9 mouse cellular contexts compared by ENCODE assay signal in genomic region chr5:137682526-137682925, GRCm38 (mm10). TPM values are rescaled to one million over a fixed set of nuclear protein-coding genes. Genes with fewer than 3 reads are reported as not detected.
DNase-seq lines count a peak whose midpoint lies in the region; ATAC-seq and TF ChIP-seq lines count a peak whose summit lies in the region.
"Had no signal": no experiment of that assay in that cellular context is flagged by ENCODE, and none has a peak within 500 bp of the region (broad histone marks: within the 10 kb centered on the region; RNA-seq: fewer than 3 reads in every experiment).

No protein-coding gene starts in this region.

- peaks cover 2% of the 10 kb centered on the region; the same call in 1 of the 2 replicates for H3K79me2 ChIP-seq in heart, adult 2 months (replicated peaks; ENCODE audit: control insufficient read depth, insufficient read depth, low read length)
- peaks cover 26% of the 10 kb centered on the region for H3K79me2 ChIP-seq in myocyte (ENCODE audit: control insufficient read depth, insufficient read depth)

- H3K4me2 ChIP-seq in intestine, embryonic 15.5 days (replicated peaks): peak overlapping the region; percentile 88; the same call in 1 of the 2 replicates
- no peak overlapping the region for H3K4me2 ChIP-seq in myocyte (ENCODE audit: low read depth)

- H3K36me3 ChIP-seq in heart, embryonic 10.5 days: peaks cover 13% of the 10 kb centered on the region; the same call in 1 of the 2 replicates
- H3K36me3 ChIP-seq in heart, adult 2 months (ENCODE audit: control insufficient read depth, insufficient read depth, low read length): no peaks in the 10 kb centered on the region; the same call in 1 of the 2 replicates
- H3K36me3 ChIP-seq in megakaryocyte, embryonic 14.5 days (replicated peaks; ENCODE audit: low read length): peaks cover 46% of the 10 kb centered on the region
- no peaks in the 10 kb centered on the region for H3K36me3 ChIP-seq in intestine, embryonic 15.5 days
- H3K36me3 ChIP-seq in myocyte (ENCODE audit: control insufficient read depth, insufficient read depth): no peaks in the 10 kb centered on the region
- H3K36me3 ChIP-seq: embryonic facial prominence, embryonic 15.5 days had no signal

- DNase-seq in heart, embryonic 10.5 days (ENCODE audit: low spot score): no peak
- no peak for DNase-seq in heart, adult 2 months
- DNase-seq in urinary bladder, postnatal 25 days (ENCODE audit: low spot score): no peak
- DNase-seq in gastrocnemius, adult 2 months: no peak

- H3K27me3 ChIP-seq in heart, embryonic 10.5 days (ENCODE audit: insufficient read depth, poor library complexity, severe bottlenecking): 0 out of 2 replicates have a peak, but pooled peaks cover 6% of the 10 kb centered on the region
- H3K27me3 ChIP-seq in heart, adult 2 months (ENCODE audit: control insufficient read depth, insufficient read depth, low read length): no peaks in the 10 kb centered on the region
- H3K27me3 ChIP-seq in megakaryocyte, embryonic 14.5 days (replicated peaks): no peaks in the 10 kb centered on the region
- H3K27me3 ChIP-seq in intestine, embryonic 15.5 days (replicated peaks): no peaks in the 10 kb centered on the region
- no peaks in the 10 kb centered on the region for H3K27me3 ChIP-seq in myocyte (ENCODE audit: control insufficient read depth, insufficient read depth, insufficient read length)
- H3K27me3 ChIP-seq: embryonic facial prominence, embryonic 15.5 days had no signal

- no peak overlapping the region for H3K27ac ChIP-seq in heart, embryonic 10.5 days
- no peak overlapping the region for H3K27ac ChIP-seq in heart, adult 2 months
- no peak overlapping the region for H3K27ac ChIP-seq in intestine, embryonic 15.5 days
- H3K27ac ChIP-seq in gastrocnemius, adult 2 months: no peak overlapping the region
- H3K27ac ChIP-seq: embryonic facial prominence, embryonic 15.5 days had no signal

- ATAC-seq in megakaryocyte, adult 5-6 weeks (ENCODE audit: poor library complexity, severe bottlenecking): no peak
- ATAC-seq in intestine, embryonic 15.5 days: no peak

- peaks cover 35% of the 10 kb centered on the region for H3K4me1 ChIP-seq in heart, embryonic 10.5 days
- peaks cover 3% of the 10 kb centered on the region for H3K4me1 ChIP-seq in heart, adult 2 months (ENCODE audit: control insufficient read depth, insufficient read depth, low read length)
- H3K4me1 ChIP-seq in megakaryocyte, embryonic 14.5 days: peaks cover 80% of the 10 kb centered on the region
- H3K4me1 ChIP-seq in intestine, embryonic 15.5 days (replicated peaks): 0 out of 2 replicates have a peak, but pooled peaks cover 2% of the 10 kb centered on the region

- H3K9me3 ChIP-seq in heart, embryonic 10.5 days: no peaks in the 10 kb centered on the region
- H3K9me3 ChIP-seq in megakaryocyte, embryonic 14.5 days: no peaks in the 10 kb centered on the region
- H3K9me3 ChIP-seq in intestine, embryonic 15.5 days: no peaks in the 10 kb centered on the region
- H3K9me3 ChIP-seq: embryonic facial prominence, embryonic 15.5 days had no signal

- TF ChIP-seq POLR2A in heart, adult 2 months (IDR thresholded peaks at IDR 0.05; ENCODE audit: insufficient read depth, low read depth, low read length): no peak
- no peak for TF ChIP-seq POLR2A in myocyte (IDR thresholded peaks at IDR 0.05; ENCODE audit: insufficient read length, low read depth)

- no peak for TF ChIP-seq CTCF in heart, adult 2 months (IDR thresholded peaks at IDR 0.05)
- no peak for TF ChIP-seq CTCF in gastrocnemius, adult 2 months (IDR thresholded peaks at IDR 0.05)

- TF ChIP-seq EP300 in heart, adult 2 months (IDR thresholded peaks at IDR 0.05; ENCODE audit: insufficient read depth, low read depth, low read length): no peak

- WGBS in heart, embryonic 10.5 days: 87% methylated on average over 6 of the region's 6 CpGs
- WGBS in heart, adult 2 months: 95% methylated on average over 6 of the region's 6 CpGs
- 86% methylated on average over 6 of the region's 6 CpGs for WGBS in intestine, embryonic 15.5 days

- H3ac ChIP-seq in myocyte (ENCODE audit: control insufficient read depth, insufficient read length): no peak overlapping the region

- peak overlapping the region; percentile 88; the same call in 1 of the 2 replicates for H3K4me3 ChIP-seq in heart, embryonic 10.5 days
- H3K4me3 ChIP-seq in heart, adult 2 months: no peak overlapping the region
- H3K4me3 ChIP-seq in megakaryocyte, embryonic 14.5 days (replicated peaks): peak overlapping the region; percentile 54
- H3K4me3 ChIP-seq in intestine, embryonic 15.5 days (replicated peaks): no peak overlapping the region
- H3K4me3 ChIP-seq in myocyte: peak overlapping the region; percentile 57
- H3K4me3 ChIP-seq in gastrocnemius, adult 2 months: no peak overlapping the region

- no peak overlapping the region for H3K9ac ChIP-seq in heart, adult 2 months (ENCODE audit: low read depth, low read length)
- no peak overlapping the region for H3K9ac ChIP-seq in intestine, embryonic 15.5 days
- H3K9ac ChIP-seq: embryonic facial prominence, embryonic 15.5 days had no signal

- intact Hi-C loops in heart, adult 2 months (cut with DNase I): no loop called here
- intact Hi-C loops in gastrocnemius, adult 2 months (cut with DNase I): no loop called here

TF ChIP-seq in myocyte, 11 proteins besides CTCF, POLR2A, EP300 and RAD21 (continues in another document):
- no peak for TF ChIP-seq USF1 (IDR thresholded peaks at IDR 0.05; ENCODE audit: low read depth)
- TF ChIP-seq TCF3 (IDR thresholded peaks at IDR 0.05; ENCODE audit: insufficient read length, low read depth): no peak
- TF ChIP-seq CEBPB (IDR thresholded peaks at IDR 0.05; ENCODE audit: insufficient read depth, poor library complexity, severe bottlenecking): no peak
- no peak for TF ChIP-seq REST (IDR thresholded peaks at IDR 0.05; ENCODE audit: insufficient read depth, insufficient read length)
- TF ChIP-seq MAX (IDR thresholded peaks at IDR 0.05; ENCODE audit: low read depth): no peak
- TF ChIP-seq POLR2AphosphoS2 (IDR thresholded peaks at IDR 0.05; ENCODE audit: insufficient read length, low read depth): no peak
- TF ChIP-seq TCF12 (IDR thresholded peaks at IDR 0.05; ENCODE audit: insufficient read depth, poor library complexity, severe bottlenecking): no peak
- TF ChIP-seq MYOG (IDR thresholded peaks at IDR 0.05; ENCODE audit: control insufficient read depth in 1 of 3, insufficient read depth in 1 of 3, insufficient read length in 2 of 3, low read depth in 2 of 3): no peak

RNA-seq across cellular contexts. Expression of gene Agfg2, which starts 2.0 kb away (rescaled TPM):
- polyA plus RNA-seq in heart, embryonic 10.5 days (2016; fragmentation: Nextera tagmentation; extraction: Ambion mirVana): 31.9 and 34.0 TPM in 2 replicates
- 10 to 100 TPM; 15.6 to 19.1 TPM for total RNA-seq in heart, adult 2 months (2021)
- polyA plus RNA-seq in heart, adult 2 months (2012; rRNA removed): 11.9 and 12.5 TPM in 2 replicates
- polyA plus RNA-seq in megakaryocyte, embryonic 14.5 days (2012; ENCODE audit: insufficient read depth, low replicate concordance): 58.4 and 131 TPM in 2 replicates
- 19.3 and 19.9 TPM in 2 replicates for total RNA-seq in megakaryocyte, adult 5-6 weeks (2015)
- total RNA-seq in megakaryocyte, adult 5-6 weeks (2017): 16.6 and 18.3 TPM in 2 replicates
- polyA plus RNA-seq in intestine, embryonic 15.5 days (2015; fragmentation: Nextera tagmentation; extraction: Ambion mirVana): 19.5 and 20.8 TPM in 2 replicates
- 8.7 TPM for polyA plus RNA-seq in myocyte (2012; fragmentation: generic; extraction: Trizol)
- total RNA-seq in gastrocnemius, adult 2 months (2021): 10 to 100 TPM in 1 of 2 experiments, 1 to 10 TPM in 1; 3.3 to 10.3 TPM

RNA-seq across cellular contexts. Expression of gene Irs3, which starts 37.0 kb away (rescaled TPM):
- polyA plus RNA-seq in heart, embryonic 10.5 days (2016; fragmentation: Nextera tagmentation; extraction: Ambion mirVana): 0.60 and 0.74 TPM in 2 replicates
- total RNA-seq in heart, adult 2 months (2021): under 1 TPM; 0.34 to 0.73 TPM
- 0.91 and 2.2 TPM in 2 replicates for polyA plus RNA-seq in heart, adult 2 months (2012; rRNA removed)
- 0.95 TPM in 1 of 2 replicates, not detected in the other for polyA plus RNA-seq in megakaryocyte, embryonic 14.5 days (2012; ENCODE audit: insufficient read depth, low replicate concordance)
- total RNA-seq in megakaryocyte, adult 5-6 weeks (2015): not detected in 2 replicates
- total RNA-seq in megakaryocyte, adult 5-6 weeks (2017): not detected in 2 replicates
- 0.13 and 0.18 TPM in 2 replicates for polyA plus RNA-seq in intestine, embryonic 15.5 days (2015; fragmentation: Nextera tagmentation; extraction: Ambion mirVana)
- 0.04 TPM for polyA plus RNA-seq in myocyte (2012; fragmentation: generic; extraction: Trizol)
- under 1 TPM; 0.26 to 0.78 TPM for total RNA-seq in gastrocnemius, adult 2 months (2021)

RNA-seq across cellular contexts. Expression of gene Sap25, which starts 41.4 kb away (rescaled TPM):
- polyA plus RNA-seq in heart, embryonic 10.5 days (2016; fragmentation: Nextera tagmentation; extraction: Ambion mirVana): 4.8 and 6.4 TPM in 2 replicates
- total RNA-seq in heart, adult 2 months (2021): 1 to 10 TPM; 1.5 to 2.0 TPM
- polyA plus RNA-seq in heart, adult 2 months (2012; rRNA removed): 25.2 and 34.9 TPM in 2 replicates
- 62.2 and 72.5 TPM in 2 replicates for polyA plus RNA-seq in megakaryocyte, embryonic 14.5 days (2012; ENCODE audit: insufficient read depth, low replicate concordance)
- 59.9 and 97.5 TPM in 2 replicates for total RNA-seq in megakaryocyte, adult 5-6 weeks (2015)
- 27.8 and 35.6 TPM in 2 replicates for total RNA-seq in megakaryocyte, adult 5-6 weeks (2017)
- polyA plus RNA-seq in intestine, embryonic 15.5 days (2015; fragmentation: Nextera tagmentation; extraction: Ambion mirVana): 5.5 and 8.9 TPM in 2 replicates
- 4.6 TPM for polyA plus RNA-seq in myocyte (2012; fragmentation: generic; extraction: Trizol)
- total RNA-seq in gastrocnemius, adult 2 months (2021): 1 to 10 TPM; 1.6 to 4.2 TPM

RNA-seq across cellular contexts. Expression of gene Gm20605, which starts 53.6 kb away (rescaled TPM):
- polyA plus RNA-seq in heart, embryonic 10.5 days (2016; fragmentation: Nextera tagmentation; extraction: Ambion mirVana): 7.7 and 9.8 TPM in 2 replicates
- 1 to 10 TPM; 2.8 to 4.3 TPM for total RNA-seq in heart, adult 2 months (2021)
- polyA plus RNA-seq in heart, adult 2 months (2012; rRNA removed): 7.3 and 9.5 TPM in 2 replicates
- 5.6 and 30.5 TPM in 2 replicates for polyA plus RNA-seq in megakaryocyte, embryonic 14.5 days (2012; ENCODE audit: insufficient read depth, low replicate concordance)
- 8.1 and 10.2 TPM in 2 replicates for total RNA-seq in megakaryocyte, adult 5-6 weeks (2015)
- total RNA-seq in megakaryocyte, adult 5-6 weeks (2017): 5.7 and 18.8 TPM in 2 replicates
- 7.4 and 8.0 TPM in 2 replicates for polyA plus RNA-seq in intestine, embryonic 15.5 days (2015; fragmentation: Nextera tagmentation; extraction: Ambion mirVana)
- 3.3 TPM for polyA plus RNA-seq in myocyte (2012; fragmentation: generic; extraction: Trizol)
- total RNA-seq in gastrocnemius, adult 2 months (2021): 1 to 10 TPM; 2.9 to 3.3 TPM

RNA-seq across cellular contexts. Expression of gene Lrch4, which starts 53.6 kb away (rescaled TPM):
- polyA plus RNA-seq in heart, embryonic 10.5 days (2016; fragmentation: Nextera tagmentation; extraction: Ambion mirVana): 23.3 and 23.7 TPM in 2 replicates
- 10 to 100 TPM; 17.1 to 20.0 TPM for total RNA-seq in heart, adult 2 months (2021)
- polyA plus RNA-seq in heart, adult 2 months (2012; rRNA removed): 24.8 and 29.1 TPM in 2 replicates
- polyA plus RNA-seq in megakaryocyte, embryonic 14.5 days (2012; ENCODE audit: insufficient read depth, low replicate concordance): 138 and 187 TPM in 2 replicates
- total RNA-seq in megakaryocyte, adult 5-6 weeks (2015): 76.5 and 93.0 TPM in 2 replicates
- 57.1 and 66.7 TPM in 2 replicates for total RNA-seq in megakaryocyte, adult 5-6 weeks (2017)
- polyA plus RNA-seq in intestine, embryonic 15.5 days (2015; fragmentation: Nextera tagmentation; extraction: Ambion mirVana): 34.7 and 36.3 TPM in 2 replicates
- 29.1 TPM for polyA plus RNA-seq in myocyte (2012; fragmentation: generic; extraction: Trizol)
- 10 to 100 TPM; 15.6 to 17.1 TPM for total RNA-seq in gastrocnemius, adult 2 months (2021)

Comparison
In these comparisons a context has a peak if more than half of its experiments do, and no peak if none do; other contexts are left out.
1. H3K4me3 ChIP-seq: peak in heart, embryonic 10.5 days (single experiment), megakaryocyte, embryonic 14.5 days (single experiment) and myocyte (single experiment); none in heart, adult 2 months (single experiment), intestine, embryonic 15.5 days (single experiment) and gastrocnemius, adult 2 months (single experiment).